Mouse (Mus musculus): Measurements from ENCODE around the gene St7.

DNA sequence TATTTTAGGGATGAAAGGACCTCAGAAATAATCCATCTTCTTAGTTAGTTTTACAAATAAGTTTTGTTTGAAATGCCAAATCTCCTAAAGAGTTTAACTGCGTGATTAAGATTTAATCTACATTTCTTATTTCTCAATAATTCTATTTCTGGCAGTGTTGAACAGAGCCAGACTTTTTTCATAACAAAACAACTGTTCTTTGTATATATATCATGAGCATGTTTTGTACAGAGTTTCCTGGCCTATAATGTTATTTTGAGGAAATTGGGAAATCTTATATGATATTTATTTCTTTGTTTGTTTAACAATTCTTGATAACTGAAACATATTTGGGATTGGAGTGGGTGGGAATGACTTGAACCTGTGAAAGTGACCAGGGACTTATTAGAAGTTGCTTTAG, 47.4 kb downstream of the St7 start:
- TF ChIP-seq EP300 (IDR thresholded peaks at IDR 0.05; ENCODE audit: low read depth): no peak
- TF ChIP-seq CTCF (IDR thresholded peaks at IDR 0.05; ENCODE audit: low read depth): no peak

Data from heart, postnatal 0 days (tissue).